In the genomic region with DNA sequence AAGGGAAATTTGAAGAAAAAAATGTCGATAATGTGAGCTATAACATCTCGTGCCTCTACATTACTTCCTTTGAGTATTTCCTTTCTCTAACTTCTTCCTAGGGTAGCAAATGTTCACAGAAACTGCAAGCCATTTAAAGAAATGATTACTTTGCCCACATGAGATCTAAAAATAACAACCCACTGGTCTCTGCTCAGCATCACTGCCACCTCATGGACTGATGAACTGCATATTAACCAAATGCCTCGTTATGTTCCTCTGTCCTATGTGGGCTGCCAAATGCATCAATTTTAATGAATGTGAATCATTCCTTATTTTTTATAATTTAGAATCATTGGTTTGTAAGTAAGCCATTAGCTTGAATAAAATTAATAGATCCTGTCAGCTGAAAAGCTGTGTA, we compare ENCODE assay signal across 31 mouse cellular contexts.
DNase-seq lines count a peak whose midpoint lies in the region; ATAC-seq and TF ChIP-seq lines count a peak whose summit lies in the region.
"Had no signal": no experiment of that assay in that cellular context is flagged by ENCODE, and none has a peak within 500 bp of the region (broad histone marks: within the 10 kb centered on the region; RNA-seq: fewer than 3 reads in every experiment).

No protein-coding gene starts in this region.

- H3K27me3 ChIP-seq in heart, embryonic 15.5 days = no peaks in the 10 kb centered on the region
- H3K27me3 ChIP-seq in intestine, postnatal 0 days (replicated peaks; ENCODE audit: control insufficient read depth, insufficient read depth, low read length) = no peaks in the 10 kb centered on the region
- H3K27me3 ChIP-seq in kidney, embryonic 14.5 days (ENCODE audit: control insufficient read depth, insufficient read depth, low read length) = no peaks in the 10 kb centered on the region
- H3K27me3 ChIP-seq: CH12.LX; forebrain, embryonic 13.5 days; hindbrain, embryonic 12.5 days; intestine, embryonic 15.5 days; liver, embryonic 13.5 days; midbrain, embryonic 15.5 days; neural tube, embryonic 15.5 days had no signal

- H3K4me1 ChIP-seq in heart, embryonic 15.5 days (replicated peaks) = peaks cover 5% of the 10 kb centered on the region; the same call in 1 of the 2 replicates
- no peaks in the 10 kb centered on the region for H3K4me1 ChIP-seq in intestine, postnatal 0 days (replicated peaks; ENCODE audit: control insufficient read depth, insufficient read depth, low read length)
- H3K4me1 ChIP-seq in kidney, embryonic 14.5 days (ENCODE audit: control insufficient read depth, insufficient read depth, low read length) = no peaks in the 10 kb centered on the region
- H3K4me1 ChIP-seq: forebrain, embryonic 13.5 days; hindbrain, embryonic 12.5 days; intestine, embryonic 15.5 days; liver, embryonic 13.5 days; midbrain, embryonic 15.5 days; neural tube, embryonic 15.5 days had no signal

- H3K9ac ChIP-seq in heart, embryonic 15.5 days = no peak overlapping the region
- no peak overlapping the region for H3K9ac ChIP-seq in intestine, postnatal 0 days (ENCODE audit: low read depth, low read length)
- H3K9ac ChIP-seq in kidney, embryonic 14.5 days (ENCODE audit: low read depth, low read length) = no peak overlapping the region
- H3K9ac ChIP-seq: forebrain, embryonic 13.5 days; hindbrain, embryonic 12.5 days; intestine, embryonic 15.5 days; liver, embryonic 13.5 days; midbrain, embryonic 15.5 days; neural tube, embryonic 15.5 days had no signal

- no peak overlapping the region for H3K4me2 ChIP-seq in heart, embryonic 15.5 days
- no peak overlapping the region for H3K4me2 ChIP-seq in intestine, postnatal 0 days (replicated peaks; ENCODE audit: low read depth)
- H3K4me2 ChIP-seq in kidney, embryonic 14.5 days (replicated peaks; ENCODE audit: low read depth, low read length) = no peak overlapping the region
- H3K4me2 ChIP-seq: forebrain, embryonic 13.5 days; hindbrain, embryonic 12.5 days; intestine, embryonic 15.5 days; liver, embryonic 13.5 days; midbrain, embryonic 15.5 days; neural tube, embryonic 15.5 days had no signal

- no peaks in the 10 kb centered on the region for H3K9me3 ChIP-seq in heart, embryonic 15.5 days (replicated peaks)
- H3K9me3 ChIP-seq in intestine, postnatal 0 days (ENCODE audit: control insufficient read depth) = no peaks in the 10 kb centered on the region
- no peaks in the 10 kb centered on the region for H3K9me3 ChIP-seq in kidney, embryonic 14.5 days (ENCODE audit: control insufficient read depth, low read length)
- H3K9me3 ChIP-seq: forebrain, embryonic 13.5 days; hindbrain, embryonic 12.5 days; intestine, embryonic 15.5 days; liver, embryonic 13.5 days; midbrain, embryonic 15.5 days; neural tube, embryonic 15.5 days had no signal

- no peaks in the 10 kb centered on the region for H3K36me3 ChIP-seq in heart, embryonic 15.5 days
- H3K36me3 ChIP-seq in intestine, postnatal 0 days (ENCODE audit: control insufficient read depth, insufficient read depth) = no peaks in the 10 kb centered on the region
- H3K36me3 ChIP-seq in kidney, embryonic 14.5 days (ENCODE audit: control insufficient read depth, insufficient read depth, low read length) = no peaks in the 10 kb centered on the region
- H3K36me3 ChIP-seq: hindbrain, embryonic 12.5 days; intestine, embryonic 15.5 days; liver, embryonic 13.5 days; midbrain, embryonic 15.5 days; neural tube, embryonic 15.5 days had no signal

- intact Hi-C loops in heart, postnatal 25 days (cut with DNase I) = no loop called here

- ATAC-seq in heart, embryonic 15.5 days (replicated peaks; ENCODE audit: insufficient number of reproducible peaks, insufficient read depth, low FRiP score, low read depth) = no peak
- no peak for ATAC-seq in intestine, postnatal 0 days
- no peak for ATAC-seq in kidney, embryonic 14.5 days (ENCODE audit: low FRiP score, low TSS enrichment)
- ATAC-seq: forebrain, embryonic 13.5 days; hindbrain, postnatal 0 days; intestine, embryonic 15.5 days; midbrain, embryonic 15.5 days had no signal

- no peak for TF ChIP-seq CTCF in intestine, postnatal 0 days (IDR thresholded peaks at IDR 0.05; ENCODE audit: low read depth)

- H3K27ac ChIP-seq in heart, embryonic 15.5 days = peak overlapping the region; percentile 67
- no peak overlapping the region for H3K27ac ChIP-seq in intestine, postnatal 0 days (ENCODE audit: low read depth, low read length)
- no peak overlapping the region for H3K27ac ChIP-seq in kidney, embryonic 14.5 days (ENCODE audit: low read depth, low read length)
- H3K27ac ChIP-seq: forebrain, embryonic 13.5 days; hindbrain, embryonic 12.5 days; hindbrain, postnatal 0 days; intestine, embryonic 15.5 days; liver, embryonic 13.5 days; midbrain, embryonic 15.5 days; neural tube, embryonic 15.5 days; stomach, postnatal 0 days had no signal

- no peak overlapping the region for H3K4me3 ChIP-seq in heart, embryonic 15.5 days
- H3K4me3 ChIP-seq in intestine, postnatal 0 days (ENCODE audit: low read depth, low read length) = no peak overlapping the region
- no peak overlapping the region for H3K4me3 ChIP-seq in kidney, embryonic 14.5 days (ENCODE audit: low read length)
- H3K4me3 ChIP-seq: forebrain, embryonic 13.5 days; hindbrain, embryonic 12.5 days; intestine, embryonic 15.5 days; liver, embryonic 13.5 days; midbrain, embryonic 15.5 days; neural tube, embryonic 15.5 days had no signal

- DNase-seq in heart, adult 11 months = peak; percentile 67
- no peak for DNase-seq in heart, postnatal 25 days (ENCODE audit: low spot score)
- DNase-seq in layer of hippocampus, adult 9-11 months = peak; percentile 20
- no peak for DNase-seq in layer of hippocampus, adult 8-10 months (ENCODE audit: low spot score in 2 of 2)
- no peak for DNase-seq in adrenal gland, postnatal 4 days (ENCODE audit: low spot score in 2 of 2)
- DNase-seq: adrenal gland, adult 8-10 months; cerebellum, adult 11 months; cerebellum, adult 9-10 months; cerebellum, postnatal 36 days; gastrocnemius, postnatal 25 days; kidney, adult 8-10 months; kidney, postnatal 14 days; layer of hippocampus, postnatal 36 days; left cerebral cortex, postnatal 4 days; liver, embryonic 13.5 days; lung, adult 18-20 months; lung, postnatal 10 days; right cerebral cortex, adult 18-20 months; thymus, adult 2 months; thymus, postnatal 36 days had no signal

- WGBS in heart, embryonic 15.5 days = 36% methylated on average over 3 of the region's 3 CpGs
- WGBS in intestine, postnatal 0 days = 76% methylated on average over 3 of the region's 3 CpGs
- WGBS in kidney, embryonic 14.5 days = 87% methylated on average over 3 of the region's 3 CpGs

Comparison
In these comparisons a context has a peak if more than half of its experiments do, and no peak if none do; other contexts are left out.
1. DNase-seq: peak in heart, adult 11 months (single experiment) and layer of hippocampus, adult 9-11 months (single experiment); none in heart, postnatal 25 days (single experiment), layer of hippocampus, adult 8-10 months (0 of 2) and adrenal gland, postnatal 4 days (0 of 2).